Mouse (Mus musculus) testis, adult 2 months (tissue): ENCODE measurements at regions not wholly inside any gene's neighbourhood (a gene's known extent, or its start where the extent isn't known, plus 50 kb on each side); places are given as distances from the start of the nearest gene placed in this dataset.

Experiments
- H3K27ac ChIP-seq: fragments of 200-500 bp; 2 replicates; pipeline ENCODE4 v1.5.1; 2012; ENCODE audit warnings: low read depth, low read length; ENCODE audit not compliant: control insufficient read depth, insufficient read depth
- H3K27me3 ChIP-seq: fragments of 200-500 bp; 2 replicates; pipeline ENCODE4 v1.6.1; 2012; ENCODE audit warnings: mild to moderate bottlenecking, low read length, moderate library complexity; ENCODE audit not compliant: control insufficient read depth, insufficient read depth
- H3K36me3 ChIP-seq: fragments of 200-500 bp; 2 replicates; pipeline ENCODE4 v1.6.1; 2012; ENCODE audit warnings: mild to moderate bottlenecking, low read length; ENCODE audit not compliant: control insufficient read depth, insufficient read depth
- H3K4me1 ChIP-seq: fragments of 200-500 bp; 2 replicates; pipeline ENCODE4 v1.6.1; 2012; ENCODE audit warnings: low read length; ENCODE audit not compliant: control insufficient read depth, insufficient read depth
- H3K4me3 ChIP-seq: fragments of 200-500 bp; 2 replicates; pipeline ENCODE4 v1.5.1; 2012; ENCODE audit warnings: low read depth, mild to moderate bottlenecking, low read length, moderate library complexity, mixed read lengths; ENCODE audit not compliant: control insufficient read depth
- CTCF ChIP-seq: fragments of 200-500 bp; IDR thresholded peaks from 2 replicates; pipeline ENCODE4 v1.5.1; 2012; ENCODE audit warnings: low read depth, mild to moderate bottlenecking, inconsistent platforms, low read length, moderate library complexity; ENCODE audit not compliant: control insufficient read depth, insufficient read depth, insufficient replicate concordance
- POLR2A ChIP-seq: fragments of 200-500 bp; IDR thresholded peaks from 2 replicates; pipeline ENCODE4 v1.6.1; 2012; ENCODE audit warnings: low read depth, mild to moderate bottlenecking, inconsistent platforms, low read length, moderate library complexity; ENCODE audit not compliant: control insufficient read depth

GRCm38 (mm10) chr7:37375591-37375990 lies 397.9 kb downstream of the Zfp536 start:
- no peak overlapping the region for H3K27ac ChIP-seq

GRCm38 (mm10) chr7:37376207-37376606 lies 397.2 kb downstream of the Zfp536 start:
- Histone ChIP-seq H3K4me3 (no peak overlapping the region), H3K36me3 (no peaks in the 10 kb centered on the region), H3K4me1 (no peaks in the 10 kb centered on the region), H3K27me3 (no peaks in the 10 kb centered on the region), H3K27ac (no peak overlapping the region)
- TF ChIP-seq CTCF, result no peak
- no peak for TF ChIP-seq POLR2A

More at GRCm38 (mm10) chr7:37375591-37375990, 397.9 kb downstream of the Zfp536 start:
- H3K4me1 ChIP-seq, result no peaks in the 10 kb centered on the region
- no peaks in the 10 kb centered on the region for H3K27me3 ChIP-seq
- no peak for TF ChIP-seq CTCF
- TF ChIP-seq POLR2A, result no peak
- H3K4me3 ChIP-seq, result no peak overlapping the region
- no peaks in the 10 kb centered on the region for H3K36me3 ChIP-seq

DNA sequence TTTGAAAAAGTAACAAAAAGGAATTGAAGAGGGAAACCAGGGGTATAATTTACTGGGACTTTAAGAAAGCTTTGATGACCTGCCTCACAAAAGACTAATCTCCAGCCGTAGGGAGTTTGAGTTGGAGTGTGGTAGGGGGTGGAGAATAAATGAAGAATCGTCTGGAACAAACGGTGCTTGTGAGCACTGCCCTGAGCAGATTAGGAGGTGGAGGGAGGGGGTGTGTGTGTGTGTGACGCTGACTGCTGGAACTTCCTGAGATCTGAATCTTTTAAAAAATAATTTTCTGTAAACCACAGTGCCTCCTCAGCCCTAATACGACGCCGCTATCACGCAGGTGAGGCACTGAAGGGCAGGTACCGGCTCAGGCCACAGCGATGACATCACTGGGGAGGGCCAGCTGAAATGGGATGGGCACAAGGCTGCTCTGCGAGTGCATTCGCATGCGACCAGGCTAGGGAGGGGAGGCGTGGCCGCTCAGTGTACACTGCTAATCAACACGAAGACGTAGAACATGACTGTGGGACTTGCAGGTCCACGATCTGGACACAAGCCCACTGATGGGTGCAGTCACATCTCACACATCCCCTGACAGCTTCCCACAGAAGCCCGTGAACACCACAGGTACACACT lies 395.4 kb downstream of the Zfp536 start:
- no peaks in the 10 kb centered on the region for H3K36me3 ChIP-seq
- no peak overlapping the region for H3K27ac ChIP-seq
- no peaks in the 10 kb centered on the region for H3K27me3 ChIP-seq
- H3K4me3 ChIP-seq, result no peak overlapping the region
- TF ChIP-seq POLR2A (no peak), CTCF (no peak)
- no peaks in the 10 kb centered on the region for H3K4me1 ChIP-seq

GRCm38 (mm10) chr7:37387871-37388270 lies 385.6 kb downstream of the Zfp536 start:
- no peak overlapping the region for H3K4me3 ChIP-seq
- no peaks in the 10 kb centered on the region for H3K4me1 ChIP-seq

GRCm38 (mm10) chr7:37388843-37389702 lies 384.4 kb downstream of the Zfp536 start:
- Histone ChIP-seq H3K27me3 (no peaks in the 10 kb centered on the region), H3K27ac (no peak overlapping the region), H3K4me1 (no peaks in the 10 kb centered on the region), H3K36me3 (no peaks in the 10 kb centered on the region), H3K4me3 (no peak overlapping the region)
- TF ChIP-seq CTCF, result no peak
- no peak for TF ChIP-seq POLR2A

More at GRCm38 (mm10) chr7:37387871-37388270, 385.6 kb downstream of the Zfp536 start:
- H3K36me3 ChIP-seq, result no peaks in the 10 kb centered on the region
- no peak overlapping the region for H3K27ac ChIP-seq
- TF ChIP-seq POLR2A (no peak), CTCF (no peak)
- no peaks in the 10 kb centered on the region for H3K27me3 ChIP-seq

- Histone ChIP-seq H3K27me3 (no peaks in the 10 kb centered on the region), H3K4me3 (no peak overlapping the region), H3K4me1 (no peaks in the 10 kb centered on the region), H3K27ac (no peak overlapping the region), H3K36me3 (no peaks in the 10 kb centered on the region)
- TF ChIP-seq CTCF, result no peak
- no peak for TF ChIP-seq POLR2A
These were observed 383.7 kb downstream of the Zfp536 start for GRCm38 (mm10) chr7:37389703-37390087.

DNA sequence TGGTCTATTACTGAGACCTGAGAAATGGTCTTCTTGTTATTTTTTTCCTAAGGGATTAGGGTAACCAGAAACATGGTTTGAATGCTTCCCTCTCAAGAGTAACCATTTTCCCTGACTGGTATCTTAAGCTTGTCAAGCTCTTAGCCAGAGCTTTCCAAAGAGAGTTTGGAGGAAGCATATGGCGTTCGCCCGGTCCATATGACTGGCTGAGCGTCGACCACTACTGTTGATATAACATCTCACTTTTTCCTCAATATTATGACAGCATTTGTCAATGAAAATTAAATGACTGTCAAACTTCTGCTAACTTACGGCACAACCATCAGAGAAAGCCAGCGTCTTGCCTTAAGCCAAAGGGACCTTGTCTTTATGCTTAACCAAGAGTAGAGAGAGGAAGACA lies 383.2 kb downstream of the Zfp536 start:
- Histone ChIP-seq H3K4me1 (no peaks in the 10 kb centered on the region), H3K27me3 (no peaks in the 10 kb centered on the region)
- TF ChIP-seq POLR2A, result no peak
- TF ChIP-seq CTCF, result no peak

More for the DNA sequence above, 383.2 kb downstream of the Zfp536 start:
- H3K36me3 ChIP-seq, result no peaks in the 10 kb centered on the region
- H3K27ac ChIP-seq, result no peak overlapping the region
- no peak overlapping the region for H3K4me3 ChIP-seq
